Mouse (Mus musculus): ENCODE results near the gene Ctdsp2. TPM values are rescaled to one million over a fixed set of nuclear protein-coding genes. Genes with fewer than 3 reads are reported as not detected.

Ctdsp2 gene
- polyA plus RNA-seq (2015; fragmentation: Nextera tagmentation; extraction: Ambion mirVana), result 10.7 and 11.4 TPM in 2 replicates

- Histone ChIP-seq H3K36me3 (replicated peaks; ENCODE audit: insufficient read depth, low read length) (0 out of 2 replicates have a peak, but pooled peaks cover 2% of the 10 kb centered on the region), H3K4me3 (ENCODE audit: low read depth, low read length) (peak within 1 kb of the TSS; percentile 96), H3K27me3 (ENCODE audit: insufficient read depth, low read length) (no peaks in the 10 kb centered on the region), H3K4me1 (ENCODE audit: insufficient read depth) (peaks cover 43% of the 10 kb centered on the region), H3K9me3 (ENCODE audit: low read length) (no peaks in the 10 kb centered on the region), H3K27ac (ENCODE audit: low read depth) (peak within 1 kb of the TSS; percentile 100), H3K9ac (replicated peaks) (peak within 1 kb of the TSS; percentile 90), H3K4me2 (ENCODE audit: low read depth, low read length) (peak within 1 kb of the TSS; percentile 89)
- under 1% methylated on average over 51 of the region's 56 CpGs for WGBS (ENCODE audit: insufficient replicate concordance)
- ATAC-seq, result peak; percentile 89
- TF ChIP-seq CTCF (IDR thresholded peaks at IDR 0.05; ENCODE audit: low read depth) (no peak), EP300 (IDR thresholded peaks at IDR 0.05; ENCODE audit: low read depth) (no peak)
- DNase-seq, result peak; percentile 100
Measured at GRCm38 (mm10) chr10:126978277-126978994, at the start of gene Ctdsp2. Gene Ctdsp2 (plus strand): TSS chr10:126978717.

- H3K9me3 ChIP-seq (ENCODE audit: low read length), result no peaks in the 10 kb centered on the region
- peak overlapping the region; percentile 72 for H3K4me2 ChIP-seq (ENCODE audit: low read depth, low read length)
- no peak for TF ChIP-seq EP300 (IDR thresholded peaks at IDR 0.05; ENCODE audit: low read depth)
- TF ChIP-seq CTCF (IDR thresholded peaks at IDR 0.05; ENCODE audit: low read depth), result no peak
- H3K27me3 ChIP-seq (ENCODE audit: insufficient read depth, low read length), result peaks cover 10% of the 10 kb centered on the region
- H3K4me1 ChIP-seq (ENCODE audit: insufficient read depth), result peaks cover 14% of the 10 kb centered on the region; the same call in 1 of the 2 replicates
- ATAC-seq (no peak), DNase-seq (no peak)
- H3K4me3 ChIP-seq (ENCODE audit: low read depth, low read length), result peak overlapping the region; percentile 44
- H3K27ac ChIP-seq (ENCODE audit: low read depth), result peak overlapping the region; percentile 90
- 26% methylated on average over 12 of the region's 12 CpGs for WGBS (ENCODE audit: insufficient replicate concordance)
- peak overlapping the region; percentile 56; the same call in 1 of the 2 replicates for H3K9ac ChIP-seq (replicated peaks)
- no peaks in the 10 kb centered on the region for H3K36me3 ChIP-seq (replicated peaks; ENCODE audit: insufficient read depth, low read length)
Measured at GRCm38 (mm10) chr10:126928819-126929206, 49.7 kb upstream of the Ctdsp2 start.

DNA sequence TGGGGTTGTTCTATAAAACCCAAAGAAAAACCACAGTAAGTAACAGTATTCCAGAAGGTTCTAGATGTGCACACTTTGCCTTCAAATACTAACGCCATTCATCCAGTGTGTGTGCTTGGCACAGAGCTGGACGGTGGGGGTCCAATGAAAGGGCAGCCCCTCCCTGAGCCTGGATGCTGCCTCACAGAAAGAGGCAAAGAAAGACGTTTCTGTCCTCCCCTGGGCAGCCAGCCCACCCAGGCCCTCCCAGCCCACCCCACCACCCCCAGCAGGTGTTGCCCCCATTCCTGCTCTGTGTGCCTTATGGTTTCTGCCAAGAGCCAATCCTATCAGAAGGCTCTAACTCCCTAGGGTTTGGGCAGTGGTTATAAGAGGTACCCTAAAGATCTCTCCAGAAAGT is 49.0 kb upstream of the Ctdsp2 start:
- WGBS (ENCODE audit: insufficient replicate concordance), result 46% methylated on average over 3 of the region's 3 CpGs
- H3K9me3 ChIP-seq (ENCODE audit: low read length), result no peaks in the 10 kb centered on the region
- H3K36me3 ChIP-seq (replicated peaks; ENCODE audit: insufficient read depth, low read length), result no peaks in the 10 kb centered on the region
- no peak overlapping the region for H3K4me2 ChIP-seq (ENCODE audit: low read depth, low read length)
- ATAC-seq (no peak), DNase-seq (no peak)
- H3K4me1 ChIP-seq (ENCODE audit: insufficient read depth), result peaks cover 14% of the 10 kb centered on the region; the same call in 1 of the 2 replicates
- peak overlapping the region; percentile 90; the same call in 1 of the 2 replicates for H3K27ac ChIP-seq (ENCODE audit: low read depth)
- H3K4me3 ChIP-seq (ENCODE audit: low read depth, low read length), result no peak overlapping the region
- no peak overlapping the region for H3K9ac ChIP-seq (replicated peaks)
- peaks cover 10% of the 10 kb centered on the region for H3K27me3 ChIP-seq (ENCODE audit: insufficient read depth, low read length)
- TF ChIP-seq CTCF (IDR thresholded peaks at IDR 0.05; ENCODE audit: low read depth) (no peak), EP300 (IDR thresholded peaks at IDR 0.05; ENCODE audit: low read depth) (no peak)

GRCm38 (mm10) chr10:126930270-126931121 is 48.0 kb upstream of the Ctdsp2 start:
- peaks cover 10% of the 10 kb centered on the region for H3K27me3 ChIP-seq (ENCODE audit: insufficient read depth, low read length)
- ATAC-seq, result no peak
- TF ChIP-seq CTCF (IDR thresholded peaks at IDR 0.05; ENCODE audit: low read depth) (no peak), EP300 (IDR thresholded peaks at IDR 0.05; ENCODE audit: low read depth) (no peak)

GRCm38 (mm10) chr10:126931123-126931759 is 47.3 kb upstream of the Ctdsp2 start:
- no peak for ATAC-seq
- DNase-seq, result no peak
- H3K27ac ChIP-seq (ENCODE audit: low read depth), result 0 out of 2 replicates have a peak overlapping the region, but pooled peaks have one; percentile 39
- no peak overlapping the region for H3K4me2 ChIP-seq (ENCODE audit: low read depth, low read length)
- H3K9ac ChIP-seq (replicated peaks), result no peak overlapping the region
- H3K4me3 ChIP-seq (ENCODE audit: low read depth, low read length), result no peak overlapping the region
- H3K27me3 ChIP-seq (ENCODE audit: insufficient read depth, low read length), result peaks cover 10% of the 10 kb centered on the region
- TF ChIP-seq CTCF (IDR thresholded peaks at IDR 0.05; ENCODE audit: low read depth) (no peak), EP300 (IDR thresholded peaks at IDR 0.05; ENCODE audit: low read depth) (no peak)
- H3K4me1 ChIP-seq (ENCODE audit: insufficient read depth), result peaks cover 14% of the 10 kb centered on the region; the same call in 1 of the 2 replicates
- H3K9me3 ChIP-seq (ENCODE audit: low read length), result no peaks in the 10 kb centered on the region
- WGBS (ENCODE audit: insufficient replicate concordance), result 76% methylated on average over 8 of the region's 8 CpGs
- no peaks in the 10 kb centered on the region for H3K36me3 ChIP-seq (replicated peaks; ENCODE audit: insufficient read depth, low read length)

More at GRCm38 (mm10) chr10:126930270-126931121, 48.0 kb upstream of the Ctdsp2 start:
- Histone ChIP-seq H3K27ac (ENCODE audit: low read depth) (peak overlapping the region; percentile 67; the same call in 1 of the 2 replicates), H3K9me3 (ENCODE audit: low read length) (no peaks in the 10 kb centered on the region), H3K4me3 (ENCODE audit: low read depth, low read length) (no peak overlapping the region), H3K36me3 (replicated peaks; ENCODE audit: insufficient read depth, low read length) (no peaks in the 10 kb centered on the region), H3K4me2 (ENCODE audit: low read depth, low read length) (no peak overlapping the region), H3K9ac (replicated peaks) (no peak overlapping the region), H3K4me1 (ENCODE audit: insufficient read depth) (peaks cover 14% of the 10 kb centered on the region; the same call in 1 of the 2 replicates)
- peak; percentile 32 for DNase-seq
- WGBS (ENCODE audit: insufficient replicate concordance), result 66% methylated on average over 15 of the region's 15 CpGs
